Mouse (Mus musculus) cerebellum, adult 11 months (tissue): Measurements from ENCODE around the gene Rpl3.

Experiments
- DNase-seq: peaks from one replicate; pipeline ENCODE4 v3.0.0; 2022

Rpl3 gene

DNA sequence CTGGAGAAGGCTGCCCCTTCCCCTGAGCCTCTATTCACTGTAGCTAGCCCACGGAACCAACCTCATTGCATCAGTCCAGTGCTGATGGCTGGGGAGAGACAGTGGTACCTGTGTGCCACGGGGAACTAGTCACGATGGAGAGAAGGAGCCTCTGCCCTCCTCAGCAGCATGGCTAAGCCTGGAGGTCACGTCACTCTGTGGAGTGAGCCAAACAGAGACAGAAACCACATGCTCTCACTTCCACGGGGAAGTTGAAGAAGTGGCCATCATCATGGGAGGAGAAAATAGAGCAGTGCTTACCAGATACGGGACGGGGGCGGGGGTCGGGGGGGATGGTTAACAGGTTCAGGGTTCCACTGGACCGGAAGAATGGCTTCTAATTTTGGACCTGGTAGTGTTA is 61.3 kb downstream of the Rpl3 start:
- no peak for DNase-seq

DNA sequence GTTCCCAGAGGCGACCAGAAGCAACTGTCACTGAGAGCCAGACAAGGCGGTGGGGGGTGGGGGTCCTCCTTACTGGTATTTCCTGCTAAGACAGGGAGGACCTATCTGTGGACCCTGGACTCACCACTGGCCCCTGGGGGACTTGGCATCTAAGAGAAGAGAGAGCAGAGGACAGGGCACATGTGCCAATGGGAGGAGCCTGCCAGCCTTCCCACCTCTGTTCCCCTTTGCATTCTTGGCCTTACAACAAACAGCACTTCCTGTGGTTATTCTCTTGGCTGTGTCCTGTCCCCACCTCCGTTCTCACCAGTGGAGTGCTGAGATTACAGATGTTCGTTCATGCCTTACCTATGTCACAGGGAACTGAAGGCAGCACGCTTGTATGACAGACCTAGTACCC is 62.8 kb downstream of the Rpl3 start:
- DNase-seq: no peak
